Mouse (Mus musculus) lung, postnatal 36 days (tissue): ENCODE measurements around the gene Dusp18.
"Not testable (repeated sequence)": the region's sequence is repeated elsewhere in the genome, so short reads cannot be mapped to it uniquely, and the experiment has no call there.

Experiments used
- DNase-seq: peaks from one replicate; pipeline ENCODE4 v3.0.0; 2022; ENCODE audit warnings: mixed read lengths

Gene Dusp18

DNA sequence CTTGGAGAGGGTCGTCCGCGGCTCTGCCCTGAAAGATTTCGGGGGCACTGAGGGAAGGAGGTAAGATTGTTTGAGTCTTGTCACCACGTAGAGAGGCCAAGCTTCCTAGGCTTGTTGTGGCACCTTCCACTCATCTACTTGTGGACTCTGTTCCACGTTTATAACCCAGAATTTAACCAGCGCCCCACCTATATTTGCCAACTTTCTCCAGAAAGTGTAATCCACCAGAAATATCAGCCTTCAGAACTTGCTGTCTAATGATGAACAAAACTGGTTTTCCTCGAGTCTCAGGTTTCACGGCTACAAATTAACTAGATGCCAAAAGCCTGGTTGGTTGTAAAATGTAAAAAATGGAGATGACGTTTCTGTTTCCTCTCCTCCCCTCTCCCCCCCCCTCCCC is 418 bp downstream of the Dusp18 start:
- peak; percentile 12 for DNase-seq

DNA sequence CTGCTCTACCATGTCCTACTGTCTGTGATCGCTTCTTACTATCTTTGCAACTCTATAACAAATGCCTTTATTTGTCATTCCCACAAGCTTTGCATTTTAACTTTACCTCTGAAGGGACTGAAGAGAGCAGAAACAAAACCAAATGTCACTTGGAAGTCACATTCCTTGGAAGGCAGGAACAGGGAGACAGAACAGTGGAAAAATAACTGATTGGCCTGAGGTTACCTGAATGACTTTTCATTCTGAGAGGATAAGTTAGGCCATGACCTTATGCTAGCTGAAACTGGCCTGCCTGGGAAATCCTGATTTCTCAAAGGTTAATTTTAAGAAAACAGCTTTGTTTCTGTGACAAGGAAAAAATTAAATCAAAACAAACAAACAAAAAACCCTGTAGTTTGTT is 893 bp downstream of the Dusp18 start:
- DNase-seq = no peak

DNA sequence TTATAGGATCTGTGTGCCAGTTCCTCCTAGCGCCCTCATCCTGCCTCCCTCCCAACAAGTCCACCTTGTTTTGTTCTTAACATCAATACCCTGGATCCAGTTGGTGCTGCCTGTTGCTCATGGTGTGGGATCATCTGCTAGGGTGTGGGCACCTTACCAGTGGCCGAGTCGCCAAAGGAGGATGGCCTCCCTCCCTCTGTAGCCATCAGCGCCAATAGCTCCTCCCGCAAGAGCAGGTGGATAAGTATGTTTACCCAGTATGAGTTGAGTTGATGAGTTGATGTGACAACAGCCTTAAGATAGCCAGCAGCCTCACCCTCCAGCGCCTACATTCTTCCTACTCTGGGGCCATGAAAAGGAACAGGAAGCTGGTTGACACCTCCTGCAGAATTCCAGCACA is 5.3 kb downstream of the Dusp18 start:
- no peak for DNase-seq

DNA sequence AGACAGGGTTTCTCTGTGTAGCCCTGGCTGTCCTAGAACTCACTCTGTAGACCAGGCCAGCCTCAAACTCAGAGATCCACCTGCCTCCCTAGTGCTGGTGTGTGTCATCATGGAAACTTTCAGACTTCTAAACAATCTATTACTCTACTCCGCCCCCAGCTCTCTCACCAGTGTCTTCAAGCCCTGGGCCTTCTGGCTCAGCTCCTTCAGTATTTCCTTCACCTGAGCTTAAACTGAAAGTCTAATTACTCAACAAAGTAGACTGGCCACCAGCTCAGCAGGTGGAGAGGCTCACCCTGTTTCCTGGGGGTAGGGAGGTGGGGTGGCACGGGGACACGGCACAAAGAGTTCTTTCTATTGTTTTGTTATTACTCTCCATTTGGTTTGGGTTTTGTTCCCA is 7.5 kb downstream of the Dusp18 start:
- peak; percentile 41 for DNase-seq

DNA sequence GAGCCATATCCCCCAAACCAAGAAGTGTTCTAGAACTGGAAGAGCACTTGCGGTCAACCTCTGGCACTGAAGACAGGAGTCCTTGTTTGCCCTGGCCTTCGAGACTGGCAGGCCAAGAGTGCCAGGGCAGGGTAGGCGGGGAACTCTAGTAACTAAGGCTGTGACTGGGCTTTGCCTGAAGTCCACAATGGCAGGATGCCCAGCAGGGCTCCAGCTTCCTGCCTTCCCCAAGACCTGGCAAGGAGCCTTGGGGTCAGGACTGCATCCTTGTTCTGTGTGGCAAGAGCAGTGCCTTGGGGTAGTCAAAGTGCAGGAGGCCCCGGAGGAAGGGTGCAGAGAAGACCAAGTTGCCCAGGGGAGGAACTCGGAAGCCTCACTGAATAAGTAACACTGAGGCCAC is 8.0 kb downstream of the Dusp18 start:
- DNase-seq = peak; percentile 96

DNA sequence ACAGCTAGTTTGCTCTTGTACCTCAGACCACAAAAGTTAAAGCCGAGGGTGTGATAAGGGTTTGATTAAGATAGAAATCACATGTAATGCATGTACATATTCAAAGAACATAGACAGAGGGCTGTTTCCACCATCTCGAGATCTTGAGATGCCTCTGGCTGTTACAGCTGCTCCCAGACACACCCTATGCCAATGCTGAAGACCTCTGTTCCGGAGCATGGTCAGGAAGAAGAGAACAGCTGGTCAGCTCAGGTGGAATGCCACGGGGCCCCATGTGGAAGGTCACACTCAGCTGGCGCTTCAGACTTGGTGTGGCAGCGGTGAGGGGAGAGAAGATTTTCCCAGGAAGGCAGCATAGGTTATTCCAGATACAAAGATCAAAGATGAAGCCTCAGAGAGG is 9.6 kb downstream of the Dusp18 start:
- DNase-seq = no peak

DNA sequence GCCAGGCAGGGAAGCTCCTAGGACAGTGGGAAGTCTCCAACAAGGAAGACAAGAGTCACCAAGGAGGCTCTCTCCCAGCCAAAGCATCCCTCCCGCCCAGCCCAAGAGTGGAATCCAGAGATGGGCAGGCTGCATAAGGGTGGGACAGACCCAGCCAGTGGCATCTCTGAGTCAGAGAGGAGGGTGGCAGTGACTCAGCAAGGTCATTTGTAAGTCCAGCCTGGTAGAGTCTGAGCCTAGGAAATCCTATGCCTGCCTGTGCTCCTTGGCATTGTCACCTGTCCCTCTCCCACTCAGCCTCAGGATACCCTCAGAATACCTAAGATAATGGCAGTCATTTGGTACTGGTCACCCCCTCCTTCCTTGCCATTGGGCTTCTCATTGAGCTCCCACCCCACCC is 10.4 kb downstream of the Dusp18 start:
- no peak for DNase-seq

DNA sequence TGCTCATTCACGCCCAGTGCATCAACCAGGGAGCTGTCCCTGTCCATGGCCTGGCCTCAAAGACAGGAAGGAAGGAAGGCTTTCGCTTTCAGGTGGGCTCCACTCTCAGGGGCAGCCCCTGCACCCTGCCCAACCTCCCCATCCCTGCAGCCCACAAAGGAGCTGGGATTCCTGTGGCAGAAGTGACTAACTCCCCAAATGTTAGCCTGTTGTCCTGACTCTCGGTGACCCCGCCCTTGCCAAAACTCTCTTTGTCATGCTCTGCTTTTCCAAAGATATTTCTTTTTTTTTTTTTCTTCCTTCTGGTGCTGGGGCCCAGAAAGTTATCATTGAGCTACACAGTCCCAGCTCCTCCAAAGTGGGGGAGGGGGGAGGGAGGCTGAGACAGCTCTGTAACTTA is 14.2 kb downstream of the Dusp18 start:
- DNase-seq = no peak

DNA sequence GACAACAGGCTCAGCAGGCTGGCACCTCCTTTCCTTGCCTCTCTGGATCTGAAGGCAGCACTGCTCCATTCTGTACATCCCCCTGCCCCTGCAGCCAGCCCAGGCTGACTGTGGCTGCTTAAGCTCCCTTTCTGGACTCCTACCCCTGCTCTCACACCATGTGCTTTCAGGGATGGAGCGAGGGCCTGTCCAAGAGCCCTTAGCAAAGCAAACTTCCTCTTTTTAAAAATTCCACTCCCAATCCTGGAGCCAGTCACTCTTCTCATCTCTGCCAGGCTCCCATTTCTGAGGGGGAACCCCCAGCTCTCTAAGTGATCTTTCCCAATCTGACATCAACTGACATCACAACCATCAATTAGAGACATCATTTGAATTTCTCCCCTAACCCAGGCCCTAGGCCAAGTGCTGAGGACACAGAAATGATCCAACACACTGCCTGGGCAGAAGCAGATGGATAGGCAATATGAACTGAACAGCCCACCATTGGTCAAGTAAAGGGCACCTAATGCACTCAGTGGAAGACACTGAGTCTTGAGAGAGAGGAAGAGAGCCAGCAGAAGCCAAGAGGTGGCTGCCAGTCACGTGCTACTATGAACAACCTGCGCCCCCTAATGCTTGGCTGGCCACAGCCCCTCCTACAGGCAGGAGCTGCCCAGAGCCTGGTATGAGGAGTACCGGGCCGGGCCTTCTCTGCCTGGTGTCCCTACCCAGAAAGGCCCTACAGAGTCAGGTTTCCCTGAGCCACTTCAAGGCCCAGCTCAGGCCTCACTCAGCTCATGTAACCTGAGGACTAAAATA is 15.7 kb downstream of the Dusp18 start:
- DNase-seq = peak; percentile 51

DNA sequence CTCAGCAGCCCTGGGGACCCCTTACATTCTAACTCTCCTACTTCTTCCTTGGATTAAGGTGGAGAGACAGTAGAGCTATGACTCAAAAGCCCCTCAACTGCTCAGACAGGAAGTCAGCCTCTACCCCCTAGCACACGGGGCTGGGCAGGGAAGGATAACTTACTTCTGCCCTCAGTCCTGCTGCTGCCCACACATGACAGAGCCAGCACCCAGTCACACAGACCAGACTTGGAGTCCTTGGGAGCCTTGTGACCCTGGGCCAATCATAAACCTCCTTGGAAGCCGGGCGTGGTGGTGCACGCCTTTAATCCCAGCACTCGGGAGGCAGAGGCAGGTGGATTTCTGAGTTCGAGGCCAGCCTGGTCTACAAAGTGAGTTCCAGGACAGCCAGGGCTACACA is 16.4 kb downstream of the Dusp18 start:
- not testable (repeated sequence) for DNase-seq

DNA sequence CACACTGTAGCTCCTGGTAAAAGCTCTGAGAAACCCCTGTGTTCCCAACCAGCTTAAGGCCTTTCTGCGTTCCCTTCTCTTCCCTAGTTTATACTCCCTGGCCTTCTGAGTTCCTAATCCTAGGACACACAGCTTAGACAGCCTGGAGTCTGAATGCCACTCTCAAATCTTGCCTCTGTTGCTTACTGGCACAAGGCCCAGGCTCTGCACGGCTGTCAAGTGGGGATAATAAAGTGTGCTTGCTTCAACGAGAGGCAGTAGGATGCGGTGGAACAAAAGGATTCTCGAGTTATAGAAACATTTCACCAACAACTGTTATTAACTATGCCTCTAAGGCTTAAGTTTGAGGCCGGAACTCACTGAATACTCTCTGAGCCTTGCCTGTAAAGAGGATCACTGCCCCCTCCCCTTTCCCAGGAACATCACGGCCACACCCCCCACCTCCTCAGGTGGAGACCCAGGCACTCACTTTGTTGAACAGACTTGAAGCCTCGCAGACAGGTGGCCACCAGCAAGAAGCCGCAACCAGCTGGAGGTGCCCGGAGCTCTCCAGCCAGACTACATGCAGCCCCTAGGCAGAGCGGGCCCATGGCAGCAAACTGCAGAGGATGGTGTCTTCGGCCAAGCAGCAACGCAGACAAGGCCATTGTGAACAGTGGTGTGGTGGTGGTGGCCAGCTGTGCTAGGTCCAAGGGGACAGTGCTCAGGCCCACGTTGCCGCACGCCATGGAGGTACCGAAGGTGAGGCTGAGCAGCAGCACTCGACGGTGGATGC is 17.2 kb downstream of the Dusp18 start:
- peak; percentile 50 for DNase-seq

DNA sequence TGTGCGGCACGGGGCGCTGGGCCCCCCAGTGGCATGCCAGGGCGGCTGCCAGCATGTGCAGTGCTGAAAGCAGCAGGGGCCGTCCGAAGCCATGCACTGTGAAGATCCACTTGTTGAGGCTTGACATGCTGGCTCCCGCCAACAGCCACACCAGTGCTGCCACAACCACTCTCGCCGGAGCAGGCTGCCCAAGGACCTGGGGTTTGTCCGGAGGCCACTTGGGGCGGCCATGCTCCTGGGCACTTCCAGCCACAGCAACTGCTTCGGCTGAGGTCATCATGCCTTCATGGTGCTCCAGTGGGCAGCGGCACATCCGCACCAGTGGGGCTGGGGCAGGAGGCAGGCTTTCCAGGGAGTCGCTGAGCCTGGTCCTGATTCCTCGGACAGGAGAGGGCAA is 17.8 kb downstream of the Dusp18 start:
- peak; percentile 41 for DNase-seq

DNA sequence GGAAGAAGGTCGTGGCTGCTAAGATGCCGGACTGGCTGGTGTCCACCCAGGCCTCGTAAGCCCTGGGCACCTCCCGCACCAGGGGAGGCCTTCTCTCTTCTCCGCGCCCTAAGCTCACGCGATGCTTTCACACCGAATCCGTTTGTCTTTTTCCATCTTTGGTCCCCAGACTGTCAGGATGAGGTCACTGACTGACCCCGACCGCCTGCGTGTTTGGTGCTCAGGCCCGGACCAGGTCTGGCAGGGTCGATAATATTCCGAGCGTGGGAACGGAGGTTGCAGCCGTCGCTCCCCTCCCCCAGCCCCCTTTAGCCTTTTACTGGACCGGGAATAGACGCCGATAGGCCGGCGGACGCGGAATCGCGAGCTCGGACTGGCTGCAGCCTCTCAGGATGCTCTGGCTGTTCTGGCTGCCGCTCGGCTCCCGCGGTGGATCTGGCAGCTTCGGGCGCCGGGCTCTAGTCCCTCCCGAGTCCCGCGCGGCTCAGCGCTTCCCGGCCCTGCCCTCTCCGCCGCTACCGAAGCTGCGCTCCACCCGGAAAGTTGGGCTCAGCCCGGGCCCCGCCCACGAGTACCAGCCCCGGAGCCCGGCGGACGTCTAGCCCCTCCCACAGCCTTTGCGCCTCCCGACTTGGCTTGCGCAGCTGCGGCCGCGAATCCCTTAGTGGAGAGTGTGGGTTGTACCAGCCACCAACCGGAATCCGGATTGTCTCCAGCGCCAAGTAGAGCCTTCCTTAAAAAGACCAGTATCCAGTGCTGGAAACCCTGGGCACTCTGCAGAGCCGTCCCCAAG is 18.5 kb downstream of the Dusp18 start:
- peak; percentile 96 for DNase-seq

DNA sequence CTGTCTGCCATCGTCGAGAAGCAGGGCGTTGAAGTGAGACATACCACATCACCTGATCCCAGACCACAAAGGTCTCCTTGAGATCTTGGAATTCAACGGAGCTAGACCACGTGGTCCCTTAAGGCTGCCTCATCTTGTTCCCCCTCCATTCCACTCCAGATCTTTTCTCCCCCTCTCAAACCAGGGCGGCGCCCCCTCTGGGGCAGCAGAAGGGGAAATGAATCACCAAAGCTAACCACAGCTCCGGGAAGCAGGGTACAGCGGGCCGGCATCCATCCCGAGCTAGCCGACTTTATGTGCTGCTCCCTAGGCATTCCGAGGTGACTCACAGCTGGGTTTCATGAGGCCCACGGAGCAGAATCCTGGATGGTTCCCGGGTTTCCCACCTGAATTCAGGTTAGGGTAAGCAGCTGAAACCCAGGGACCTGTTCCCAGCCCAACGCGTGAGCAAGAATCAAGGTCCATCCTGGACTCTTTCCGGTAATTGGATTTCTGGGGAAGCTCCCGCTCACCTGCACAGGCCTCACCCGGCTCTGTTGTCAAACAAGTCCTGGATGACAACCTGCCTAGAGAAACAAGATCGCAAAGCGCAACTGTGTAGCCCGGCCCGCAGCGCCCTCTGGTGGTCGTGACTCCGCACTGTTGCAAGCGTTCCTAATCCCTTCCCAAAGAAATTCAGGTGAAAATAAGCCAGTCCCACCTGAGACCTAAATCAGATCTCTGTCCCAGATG is 19.2 kb downstream of the Dusp18 start, which contains the start of gene Slc35e4:
TSS of gene Slc35e4 (minus strand) at position 556 of the 732 bp plus-strand sequence.
- peak; percentile 88 for DNase-seq

DNA sequence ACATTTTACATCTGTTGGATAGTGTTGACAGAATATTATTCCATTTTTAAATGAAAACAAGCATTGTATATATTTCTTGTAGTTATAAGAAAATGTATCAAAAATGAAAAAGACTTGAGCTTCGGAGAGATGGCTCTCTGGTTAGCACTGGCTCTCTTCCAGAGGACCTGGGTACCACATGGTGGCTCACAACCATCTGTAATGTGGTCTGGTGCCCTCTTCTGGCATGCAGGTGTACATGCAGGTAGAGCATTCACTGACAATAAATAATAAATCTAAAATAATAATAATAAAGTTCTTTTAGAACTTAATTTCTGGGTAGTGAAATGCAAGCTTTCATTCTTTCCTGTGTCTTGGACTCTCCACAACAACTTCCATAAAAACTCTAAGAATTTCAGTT is 23.7 kb downstream of the Dusp18 start:
- DNase-seq = peak; percentile 52

DNA sequence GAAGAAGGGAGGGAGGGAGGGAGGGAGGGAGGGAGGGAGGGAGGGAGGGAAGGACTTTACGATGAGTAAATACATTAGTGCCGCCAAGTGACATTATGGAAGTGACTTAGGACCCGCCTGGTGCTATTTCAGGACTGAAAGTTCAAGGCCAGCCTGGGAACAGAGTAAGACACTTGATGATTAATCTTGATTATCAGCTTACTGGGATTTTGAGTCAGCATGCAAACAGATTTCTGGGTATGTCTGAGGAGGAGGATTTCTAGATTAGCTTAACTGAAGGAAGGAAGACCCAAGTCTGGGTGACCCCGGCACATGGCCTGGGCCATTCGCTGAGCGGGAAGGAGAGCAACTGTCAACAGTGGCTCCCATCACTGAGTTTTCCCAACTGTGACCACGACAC is 25.4 kb downstream of the Dusp18 start:
- no peak for DNase-seq

DNA sequence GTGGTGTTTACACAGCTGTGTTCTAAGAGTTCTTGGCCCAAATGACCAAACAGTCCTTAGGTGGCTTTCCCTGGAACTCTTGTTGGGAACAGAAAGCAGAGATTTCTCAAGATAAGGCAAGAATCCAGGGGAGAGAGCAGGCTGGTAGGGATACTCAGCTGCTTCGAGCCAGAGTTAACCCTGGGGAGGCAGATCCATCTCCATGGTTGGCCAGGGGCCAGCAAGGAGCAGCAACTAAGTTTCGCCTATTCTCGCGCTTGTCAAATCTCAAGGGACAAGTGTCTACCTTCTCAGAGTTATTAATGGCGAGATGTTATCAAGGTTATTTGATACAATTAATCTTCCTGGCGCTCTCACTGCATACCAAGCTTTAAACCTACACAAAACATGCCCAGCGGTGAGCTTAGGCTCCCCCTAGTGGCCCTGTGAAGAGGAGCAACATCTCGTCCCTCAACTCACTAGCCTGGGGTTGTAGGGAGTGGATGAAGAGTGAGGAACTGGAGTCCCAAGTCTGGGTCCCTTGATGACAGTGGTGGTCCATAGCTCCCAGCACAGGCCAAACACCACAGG is 26.3 kb downstream of the Dusp18 start:
- DNase-seq = peak; percentile 65

DNA sequence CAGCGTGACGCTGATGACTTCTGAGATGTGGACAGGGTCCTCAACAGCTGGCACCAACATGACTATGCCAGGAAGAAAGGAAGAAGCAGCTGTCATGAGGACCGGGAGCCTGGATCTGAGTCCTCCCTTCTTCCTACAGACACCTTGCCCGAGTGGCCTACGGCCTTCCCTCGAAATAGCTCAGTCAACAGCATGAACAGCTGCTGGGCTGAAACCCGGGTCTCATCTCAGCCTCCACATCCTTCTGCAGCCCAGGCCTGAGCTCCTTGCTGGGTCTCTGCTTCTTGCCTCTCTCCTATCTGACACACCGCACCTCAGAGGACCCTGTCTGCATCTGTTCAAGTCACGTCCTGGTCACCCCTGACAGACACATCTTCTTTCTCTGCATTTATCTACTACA is 27.1 kb downstream of the Dusp18 start:
- no peak for DNase-seq

DNA sequence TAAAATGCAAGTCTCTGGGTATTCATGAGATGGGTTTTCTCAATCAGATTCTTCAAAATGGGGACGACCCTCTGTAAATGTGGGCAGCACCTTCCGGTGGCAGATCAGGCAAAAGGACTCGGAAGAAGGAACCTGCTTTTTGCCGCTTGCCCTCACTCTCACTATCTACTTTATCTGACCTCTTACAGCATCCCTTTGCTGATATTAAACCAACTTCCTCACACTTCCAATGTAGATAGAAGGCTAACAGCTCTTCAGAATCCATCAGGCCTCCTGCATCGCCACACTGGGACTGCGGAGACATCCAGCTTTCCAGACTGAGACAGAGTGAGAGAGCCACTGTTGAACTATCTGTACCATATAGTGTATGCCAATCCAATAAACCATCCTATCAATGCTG is 27.7 kb downstream of the Dusp18 start:
- DNase-seq = no peak

DNA sequence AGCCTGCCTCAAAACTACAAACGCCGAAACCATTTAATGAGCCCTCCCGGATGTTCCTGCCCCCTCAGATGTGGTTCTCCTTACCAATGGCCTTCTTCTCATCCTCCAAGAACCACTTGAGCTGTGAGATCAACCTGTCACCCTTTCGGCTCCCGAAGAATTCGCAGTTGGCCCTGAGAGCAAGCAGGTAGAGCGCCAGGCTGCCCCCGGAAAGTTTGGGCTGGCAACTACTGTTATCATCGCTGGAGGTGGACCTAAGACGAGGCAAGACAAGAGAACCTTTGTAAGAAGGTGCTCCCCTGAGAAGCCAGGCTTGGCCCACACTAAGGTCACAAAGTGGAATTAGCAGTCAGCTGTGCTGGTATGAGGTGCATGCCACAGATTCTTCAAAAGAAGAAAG is 30.9 kb downstream of the Dusp18 start:
- no peak for DNase-seq

DNA sequence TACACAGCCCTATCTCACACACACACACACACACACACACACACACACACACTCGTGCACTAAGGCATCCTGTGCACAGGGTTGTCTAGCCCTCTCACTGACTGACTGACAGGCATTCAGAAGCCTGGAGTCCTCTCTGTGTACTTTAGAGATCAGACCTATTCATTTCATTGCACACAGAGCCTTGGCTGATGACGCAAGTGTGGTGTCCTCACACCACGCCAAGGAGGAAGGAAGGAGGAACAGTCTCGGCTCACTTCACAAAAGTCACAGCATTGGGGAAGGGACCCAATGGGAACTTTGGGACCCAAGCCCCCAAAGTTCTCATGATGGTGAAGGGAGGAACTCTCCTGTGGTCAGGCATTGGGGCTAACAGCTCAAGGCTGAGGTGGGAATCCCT is 35.0 kb downstream of the Dusp18 start:
- DNase-seq = peak; percentile 71

DNA sequence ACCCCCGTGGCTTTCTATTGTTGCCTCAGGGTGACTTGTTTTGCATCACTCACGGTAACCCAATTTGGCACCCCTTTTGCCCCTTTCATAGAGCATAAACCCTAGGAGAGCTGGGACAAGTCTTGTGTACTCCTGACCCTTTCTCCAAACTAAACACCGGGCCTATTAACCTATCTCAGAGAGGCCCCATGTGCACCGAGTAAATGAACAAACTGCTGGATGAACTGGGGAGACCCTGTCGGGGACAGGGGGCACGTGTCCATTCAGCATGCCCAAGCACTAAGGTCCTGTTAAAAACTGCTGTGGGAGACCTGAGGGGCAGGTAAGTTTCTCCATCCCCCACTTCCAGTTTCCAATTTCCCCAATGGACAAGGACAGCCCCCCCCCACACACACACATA is 35.9 kb downstream of the Dusp18 start:
- no peak for DNase-seq
